Mouse (Mus musculus): ENCODE results near the gene Csnk2b.
"Not testable (repeated sequence)": the region's sequence is repeated elsewhere in the genome, so short reads cannot be mapped to it uniquely, and the experiment has no call there.

The Csnk2b gene

GRCm38 (mm10) chr17:35153077-35153476 is 31.2 kb upstream of the Csnk2b start:
- no peak for DNase-seq (ENCODE audit: low read depth)

GRCm38 (mm10) chr17:35152121-35152520 is 30.3 kb upstream of the Csnk2b start:
- no peak for DNase-seq (ENCODE audit: low read depth)

GRCm38 (mm10) chr17:35147922-35148639 is 26.2 kb upstream of the Csnk2b start:
- peak; percentile 32 for DNase-seq (ENCODE audit: low read depth)

GRCm38 (mm10) chr17:35147348-35147747 is 25.5 kb upstream of the Csnk2b start:
- peak; percentile 32 for DNase-seq (ENCODE audit: low read depth)

GRCm38 (mm10) chr17:35146139-35146538 is 24.3 kb upstream of the Csnk2b start:
- DNase-seq (ENCODE audit: low read depth): no peak

- DNase-seq (ENCODE audit: low read depth): no peak
These were observed 20.1 kb upstream of the Csnk2b start for GRCm38 (mm10) chr17:35141971-35142370.

GRCm38 (mm10) chr17:35140490-35140996 is 18.7 kb upstream of the Csnk2b start:
- DNase-seq (ENCODE audit: low read depth): no peak

GRCm38 (mm10) chr17:35139269-35139668 is 17.4 kb upstream of the Csnk2b start:
- DNase-seq (ENCODE audit: low read depth): no peak

- DNase-seq (ENCODE audit: low read depth): no peak
These were observed 13.9 kb upstream of the Csnk2b start for GRCm38 (mm10) chr17:35135591-35136320.

GRCm38 (mm10) chr17:35134801-35135590 is 13.1 kb upstream of the Csnk2b start, which contains the start of gene Bag6:
Bag6 (plus strand) TSS chr17:35135178.
- DNase-seq (ENCODE audit: low read depth): peak; percentile 98

- no peak for DNase-seq (ENCODE audit: low read depth)
These were observed 11.7 kb upstream of the Csnk2b start for GRCm38 (mm10) chr17:35133517-35133916.

GRCm38 (mm10) chr17:35132174-35132560 is 10.3 kb upstream of the Csnk2b start:
- no peak for DNase-seq (ENCODE audit: low read depth)

- no peak for DNase-seq (ENCODE audit: low read depth)
These were observed 9.8 kb upstream of the Csnk2b start, which contains the start of gene Apom for GRCm38 (mm10) chr17:35131500-35132173. Apom (minus strand) TSS chr17:35132050.

- no peak for DNase-seq (ENCODE audit: low read depth)
These were observed 9.2 kb upstream of the Csnk2b start for GRCm38 (mm10) chr17:35131038-35131437.

GRCm38 (mm10) chr17:35128996-35129395 is 7.1 kb upstream of the Csnk2b start:
- no peak for DNase-seq (ENCODE audit: low read depth)

- peak; percentile 63 for DNase-seq (ENCODE audit: low read depth)
These were observed 5.2 kb upstream of the Csnk2b start for GRCm38 (mm10) chr17:35127017-35127416.

GRCm38 (mm10) chr17:35126206-35126611 is 4.4 kb upstream of the Csnk2b start, which contains the start of gene D17H6S53E:
D17H6S53E (plus strand) TSS chr17:35126373.
- peak; percentile 66 for DNase-seq (ENCODE audit: low read depth)

GRCm38 (mm10) chr17:35125578-35125977 is 3.7 kb upstream of the Csnk2b start:
- DNase-seq (ENCODE audit: low read depth): no peak

GRCm38 (mm10) chr17:35125081-35125480 is 3.2 kb upstream of the Csnk2b start:
- peak; percentile 53 for DNase-seq (ENCODE audit: low read depth)

- not testable (repeated sequence) for DNase-seq (ENCODE audit: low read depth)
These were observed 2.5 kb upstream of the Csnk2b start for GRCm38 (mm10) chr17:35124261-35124896.

GRCm38 (mm10) chr17:35123287-35123686 is 1.4 kb upstream of the Csnk2b start:
- not testable (repeated sequence) for DNase-seq (ENCODE audit: low read depth)

Data from 416B (cell line).